Mouse (Mus musculus) R1 (cell line): ENCODE measurements around the gene Smim24.
A peak's percentile ranks its signal among the peaks of the same experiment; 100 is the strongest.

Experiments used
- DNase-seq: peaks from one replicate; pipeline ENCODE4 v3.0.0-alpha.2; 2018; ENCODE audit warnings: low read depth, low spot score

The Smim24 gene

DNA sequence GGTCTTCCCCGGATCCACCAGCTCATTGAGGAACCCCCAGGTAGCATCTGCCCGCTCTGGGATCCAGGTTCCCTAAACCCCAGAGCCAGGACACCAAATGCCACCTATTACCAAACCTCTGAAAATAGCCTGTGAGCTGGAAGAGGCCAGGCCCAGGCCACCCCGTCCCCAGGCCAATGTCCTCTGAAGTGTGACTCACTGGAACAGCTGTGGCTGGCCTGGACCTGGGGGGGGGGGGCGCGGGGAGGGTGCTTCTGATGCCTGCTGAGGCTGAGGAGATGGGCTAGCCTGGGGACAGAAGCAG is 28.9 kb downstream of the Smim24 start:
- no peak for DNase-seq

DNA sequence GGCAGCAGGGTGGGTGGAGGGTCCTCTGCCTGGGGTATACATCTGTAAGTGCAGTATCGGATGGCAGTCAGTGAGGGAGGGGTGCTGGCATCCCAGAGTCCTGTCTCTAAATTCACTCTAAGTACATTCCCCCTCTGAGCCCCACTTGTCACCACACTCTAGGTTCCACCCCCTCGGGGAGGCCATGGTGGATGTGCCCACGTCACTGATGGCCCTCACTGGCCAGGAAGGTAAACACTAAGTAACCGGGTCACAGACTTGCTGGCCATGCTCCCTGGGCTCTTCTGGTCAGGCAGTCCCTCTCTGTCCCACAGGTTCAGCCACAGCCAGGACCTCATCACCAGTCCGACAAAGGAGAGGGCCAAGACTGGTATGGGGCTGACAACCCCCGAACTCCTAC is 29.3 kb downstream of the Smim24 start:
- no peak for DNase-seq

DNA sequence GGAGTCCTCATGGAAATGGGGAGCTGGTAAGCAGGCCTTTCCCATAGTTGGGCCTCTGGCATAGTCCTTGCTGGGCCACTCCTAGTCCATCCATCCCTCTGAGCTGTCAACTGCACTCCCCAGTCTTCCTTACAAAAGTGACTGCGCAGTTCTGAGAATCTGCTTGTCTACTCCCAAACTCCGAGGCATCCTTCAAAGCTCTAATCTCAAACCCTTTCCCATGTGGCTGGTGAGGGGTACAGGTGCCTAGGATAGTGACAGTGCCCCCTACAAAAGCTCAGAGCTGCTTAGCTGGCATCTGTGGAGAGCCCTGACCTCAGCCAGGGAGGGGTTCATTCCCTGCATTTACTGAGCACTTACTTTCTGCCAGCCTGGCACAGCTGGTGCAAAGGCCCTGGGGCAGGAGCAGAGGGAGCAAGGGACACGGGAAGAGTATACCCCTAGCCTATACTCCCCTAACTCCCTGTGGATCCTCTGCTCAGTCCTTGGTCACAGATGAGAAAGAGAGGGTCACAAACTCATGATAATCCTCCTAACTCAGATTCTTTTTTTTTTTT is 29.9 kb downstream of the Smim24 start:
- no peak for DNase-seq

DNA sequence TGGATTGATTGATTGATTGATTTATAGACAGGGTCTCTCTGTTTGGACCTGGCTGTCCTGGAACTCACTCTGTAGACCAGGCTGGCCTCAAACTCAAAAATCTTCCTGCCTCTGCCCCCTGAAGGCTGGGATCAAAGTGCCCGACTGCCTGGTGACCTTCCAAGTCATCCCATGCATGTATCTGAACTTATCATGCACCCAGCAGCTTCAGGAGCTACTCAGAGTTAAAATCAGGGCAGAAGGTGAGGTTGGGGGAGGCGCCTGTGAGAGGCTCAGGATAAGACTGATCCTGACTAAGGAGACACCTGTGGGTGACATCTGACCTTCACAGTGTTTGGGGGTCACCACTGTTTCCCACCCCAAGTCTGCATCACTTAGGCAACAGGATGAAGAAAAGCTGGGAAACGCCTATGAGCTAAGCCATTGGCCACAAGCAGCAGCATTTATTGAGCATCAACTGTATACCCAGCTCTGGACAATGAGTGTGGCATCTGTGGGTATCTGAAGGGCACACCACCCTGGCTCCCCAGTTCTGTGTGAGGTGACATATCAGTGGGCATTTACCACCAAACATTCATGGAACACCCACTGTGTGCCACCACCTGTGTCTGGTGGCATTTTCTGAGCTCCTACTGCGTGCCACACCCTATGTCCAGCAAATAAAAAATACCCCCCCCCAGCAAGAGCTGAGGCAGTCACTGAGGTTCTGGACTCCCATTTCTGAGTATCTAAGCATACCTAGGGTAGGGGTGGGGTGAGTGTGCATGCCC is 30.8 kb downstream of the Smim24 start:
- DNase-seq = no peak

DNA sequence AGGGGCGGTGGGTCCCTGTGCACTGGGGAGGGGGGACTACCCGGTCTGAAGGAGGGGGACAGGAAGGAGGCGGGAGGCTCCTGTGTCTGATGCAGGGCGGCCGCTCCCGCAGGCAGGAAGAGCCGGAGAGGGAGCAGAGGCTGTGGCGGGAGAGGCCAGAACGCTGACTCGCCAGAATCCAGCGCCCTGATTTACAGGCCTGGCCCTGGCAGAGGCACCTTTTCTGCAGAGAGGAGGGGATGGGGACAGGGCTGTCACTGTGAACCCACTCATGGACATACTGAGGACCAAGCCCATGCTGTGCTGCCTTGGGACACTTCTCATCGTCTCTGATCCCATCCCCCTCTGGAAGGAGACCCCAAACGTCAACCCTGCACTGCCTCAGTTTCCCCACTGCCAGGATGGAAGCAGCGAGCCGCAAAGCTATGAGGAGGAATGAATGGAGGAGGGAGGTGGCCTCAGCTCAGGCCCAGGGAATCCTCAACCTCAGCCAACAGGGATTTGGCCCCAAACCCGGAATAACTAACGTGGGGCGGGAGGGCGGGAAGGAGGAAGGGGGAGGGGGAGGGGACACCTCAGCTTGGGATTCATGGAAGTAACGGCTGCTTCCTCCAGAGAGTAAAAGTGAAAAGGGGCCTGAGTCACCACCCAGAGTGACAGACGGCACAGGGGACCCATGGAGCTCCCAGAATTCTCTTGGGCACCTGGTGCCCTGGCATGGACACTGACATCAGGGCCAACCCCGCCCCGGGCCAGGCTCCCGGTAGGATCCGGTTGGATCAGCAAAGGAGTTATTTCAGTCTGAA is 31.6 kb downstream of the Smim24 start:
- DNase-seq = no peak

DNA sequence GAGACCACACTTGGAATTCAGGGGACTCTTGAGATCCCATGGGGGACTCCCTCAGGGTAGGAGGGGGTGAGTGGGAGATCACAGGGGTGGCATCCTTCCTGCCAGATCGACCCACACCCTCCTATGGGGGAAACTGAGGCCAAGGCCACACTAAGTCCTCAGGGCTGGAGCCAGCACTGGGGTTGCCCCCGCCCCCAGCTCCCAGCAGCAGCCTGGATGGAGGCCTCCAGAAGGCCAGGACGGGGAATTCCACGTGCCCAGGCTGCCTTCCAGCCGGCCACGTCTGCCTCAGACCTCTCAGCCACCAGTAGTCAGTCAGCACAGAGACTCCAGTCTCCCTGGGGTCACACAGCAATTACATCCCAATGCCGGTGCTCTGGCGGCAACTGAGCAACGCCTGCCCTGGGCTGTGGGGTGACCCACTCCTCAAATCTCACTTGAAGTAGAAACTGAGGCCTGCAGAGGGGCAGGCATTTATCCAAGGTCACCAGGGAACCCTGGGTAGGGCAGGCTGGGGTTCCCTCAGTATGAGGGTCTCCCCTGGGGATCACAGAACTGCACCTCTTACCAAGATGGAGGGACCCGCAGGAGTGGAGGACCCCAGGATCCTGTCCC is 32.5 kb downstream of the Smim24 start:
- no peak for DNase-seq

DNA sequence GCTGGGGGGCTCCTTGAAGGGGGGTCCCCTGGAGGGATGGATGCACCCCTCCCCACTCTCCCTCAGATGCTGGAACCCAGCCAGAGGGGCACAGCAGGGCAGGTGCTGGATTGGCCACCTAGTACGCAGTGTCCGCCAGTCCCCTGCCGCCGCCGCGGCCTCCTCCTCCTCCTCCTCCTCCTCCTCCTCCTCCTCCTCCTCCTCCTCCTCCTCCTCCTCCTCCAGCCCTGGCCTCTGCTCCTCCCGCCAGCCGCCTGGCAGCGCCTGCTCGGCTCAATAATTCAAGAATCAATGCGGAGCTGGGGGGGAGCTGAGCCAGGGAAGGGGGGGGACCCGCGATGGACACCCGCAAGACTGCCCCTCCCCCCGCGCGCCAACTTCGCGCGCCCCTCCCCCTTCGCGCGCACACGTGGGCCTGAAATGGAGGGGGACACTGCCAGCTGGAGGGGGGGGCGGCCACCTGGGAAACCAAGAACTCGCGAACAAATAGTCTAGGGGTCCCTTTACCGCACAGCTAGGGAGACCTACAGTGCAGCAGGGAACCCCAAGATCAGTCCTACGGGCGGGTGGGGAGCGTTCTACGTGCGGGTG is 33.3 kb downstream of the Smim24 start:
- no peak for DNase-seq

DNA sequence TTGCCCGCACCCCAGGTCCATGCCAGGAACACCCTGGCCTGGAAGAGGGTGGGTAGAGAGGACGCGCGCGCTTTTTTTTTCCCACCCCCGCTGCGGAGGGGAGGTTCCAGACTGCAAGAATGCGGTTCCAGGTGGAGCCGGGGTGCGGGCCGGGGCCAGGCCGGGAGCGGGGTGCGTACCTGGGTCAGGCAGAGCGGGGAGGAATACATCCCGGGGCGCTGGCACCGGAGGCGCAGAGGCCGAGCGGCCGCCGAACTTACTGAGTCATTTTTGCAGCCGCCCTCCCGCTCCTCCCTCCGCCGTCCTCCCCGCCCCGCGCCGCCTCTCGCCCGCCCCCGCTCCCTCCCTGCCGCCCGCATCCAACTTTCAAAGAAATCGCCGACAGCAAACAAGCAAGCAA is 34.0 kb downstream of the Smim24 start:
- no peak for DNase-seq

DNA sequence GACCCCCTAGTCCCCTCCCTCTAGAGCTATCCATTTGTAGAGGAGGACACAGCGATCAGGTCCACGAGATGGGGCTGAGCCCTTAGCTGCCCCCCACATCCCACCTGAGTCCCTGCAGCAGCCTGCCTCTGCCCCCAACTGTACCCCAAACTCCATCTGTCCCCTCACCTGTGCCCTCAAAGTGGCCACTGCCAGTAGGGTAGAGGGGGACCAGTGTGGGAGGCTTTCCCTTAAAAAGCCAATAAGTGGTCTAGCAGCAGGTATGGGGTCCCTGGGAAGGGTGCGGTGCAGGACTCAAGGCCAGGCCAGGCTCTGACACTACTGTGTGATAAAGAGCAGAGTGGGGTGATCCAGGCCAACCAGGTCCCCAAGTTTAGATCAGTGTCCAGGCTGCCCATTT is 34.5 kb downstream of the Smim24 start:
- DNase-seq = no peak

DNA sequence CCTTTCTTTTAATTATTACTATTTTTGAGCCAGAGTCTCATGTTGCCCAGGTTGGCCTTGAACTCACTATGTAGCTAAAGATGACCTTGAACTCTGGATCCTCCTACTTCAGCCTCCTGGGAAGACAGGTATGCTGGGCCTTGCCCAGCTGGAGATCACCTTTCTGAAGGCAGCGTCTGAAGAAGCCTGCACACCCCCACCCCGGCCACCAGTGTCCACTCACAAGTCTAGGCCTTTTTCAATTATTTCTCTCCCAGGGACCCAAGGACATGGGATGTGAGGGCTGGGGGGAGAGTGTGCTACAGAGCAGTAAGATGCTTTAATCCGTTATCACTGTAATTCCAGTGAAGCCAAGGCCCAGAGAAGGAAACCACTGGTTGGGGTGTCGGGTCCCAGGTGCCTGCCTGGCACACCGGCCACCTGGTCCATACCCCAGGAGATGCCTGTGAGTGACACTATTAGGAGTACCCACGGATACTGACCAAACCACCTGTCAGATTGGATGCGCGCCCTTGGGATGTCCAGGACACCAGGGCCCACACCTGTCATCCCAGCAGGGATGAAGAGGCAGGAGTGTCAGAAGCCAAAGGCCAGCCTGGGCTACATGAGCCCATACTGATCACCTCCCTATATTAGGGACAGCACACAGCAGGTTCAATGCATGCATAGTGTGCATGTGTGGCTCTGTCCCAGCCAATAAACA is 35.1 kb downstream of the Smim24 start:
- no peak for DNase-seq

DNA sequence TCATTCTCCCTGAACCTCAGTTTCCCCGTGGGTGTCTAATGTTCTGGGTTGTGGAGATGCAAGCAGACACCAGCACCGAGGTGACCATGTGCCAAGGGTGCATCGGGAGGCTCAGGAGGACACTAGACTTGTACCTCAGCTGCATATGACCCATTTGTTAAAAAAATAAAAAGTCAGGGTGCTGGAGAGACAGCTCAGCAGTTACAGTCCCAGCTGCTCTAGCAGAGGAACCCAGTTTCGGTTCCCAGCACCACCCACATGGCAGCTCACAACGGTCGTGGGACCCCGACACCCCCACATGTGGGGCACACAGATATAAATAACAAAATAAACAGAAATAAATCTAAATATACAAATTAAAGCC is 35.6 kb downstream of the Smim24 start:
- DNase-seq = no peak

DNA sequence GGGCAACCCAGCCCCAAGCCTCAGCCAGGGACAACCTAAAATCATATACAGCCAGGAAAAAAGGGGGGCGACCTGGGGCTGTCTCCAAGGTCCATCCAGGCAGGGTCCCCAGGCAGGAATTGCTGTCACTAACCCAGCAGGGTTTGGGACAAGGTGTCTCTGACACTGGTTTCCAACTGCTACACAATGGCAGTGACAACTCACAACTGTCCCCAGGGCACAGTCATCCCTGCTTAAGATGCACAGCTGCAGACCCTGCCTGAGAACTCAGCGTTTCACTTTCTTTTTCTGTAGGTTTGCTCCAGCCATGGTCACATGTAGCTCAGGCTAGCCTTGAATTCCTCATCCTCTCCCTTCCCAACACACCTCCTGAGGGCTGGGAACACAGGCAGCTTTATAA is 36.2 kb downstream of the Smim24 start:
- DNase-seq = no peak

DNA sequence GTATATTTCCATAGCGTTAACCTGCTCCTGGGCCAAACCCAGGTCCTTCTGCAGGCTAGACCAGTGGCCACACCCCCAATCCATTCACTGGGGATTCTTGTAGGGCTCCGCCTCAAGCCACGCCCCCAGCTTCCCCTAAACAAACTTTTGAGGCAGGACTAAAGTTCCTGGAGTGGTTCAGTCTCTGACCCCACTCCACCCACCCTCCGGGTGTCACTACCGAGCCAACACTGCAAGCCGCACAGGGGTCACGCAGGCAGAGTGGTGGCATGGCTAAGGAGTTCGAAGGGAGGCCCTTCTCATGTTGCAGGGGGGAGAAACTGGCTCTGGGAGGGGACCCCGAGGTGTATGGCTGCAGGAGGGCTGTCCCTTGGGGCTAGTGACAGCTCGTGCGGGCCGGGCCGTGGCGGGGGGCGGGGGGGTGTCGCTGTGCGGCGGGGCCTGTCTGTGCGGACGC is 36.8 kb downstream of the Smim24 start:
- DNase-seq = peak; percentile 98

DNA sequence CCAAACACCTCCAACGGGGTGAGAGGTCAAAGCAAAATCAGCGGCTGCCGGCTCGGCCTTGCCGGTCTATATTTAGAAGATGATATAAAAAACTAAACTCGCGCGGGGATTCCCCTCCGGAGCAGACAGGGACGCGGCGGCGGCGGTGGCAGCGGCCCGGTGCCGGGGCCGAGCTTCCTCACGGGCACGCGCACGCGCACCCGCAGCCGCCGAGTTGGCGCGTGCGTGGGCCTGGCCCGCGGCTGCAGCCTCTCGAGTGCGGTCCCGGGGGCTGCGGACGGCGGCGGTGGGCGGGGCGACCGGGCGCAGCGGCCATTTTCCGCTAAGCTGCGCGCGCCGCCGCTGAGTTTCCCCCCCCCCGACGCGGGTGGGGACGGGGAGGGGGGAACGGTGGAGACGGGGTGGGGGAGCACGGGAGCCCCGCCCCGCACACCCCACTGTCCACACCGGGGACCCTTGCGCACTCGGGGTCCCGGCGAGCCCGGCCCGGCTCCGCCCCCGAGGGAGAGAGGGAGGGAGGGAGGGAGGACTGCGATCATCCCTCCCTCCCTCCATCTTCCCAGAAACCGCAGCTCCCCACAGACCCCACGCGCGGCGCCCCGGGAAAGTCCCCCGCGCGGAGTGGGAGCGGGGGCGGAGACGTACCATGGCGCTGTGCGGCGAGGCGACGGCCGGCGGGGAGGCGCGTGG is 37.4 kb downstream of the Smim24 start:
- DNase-seq = peak; percentile 47

DNA sequence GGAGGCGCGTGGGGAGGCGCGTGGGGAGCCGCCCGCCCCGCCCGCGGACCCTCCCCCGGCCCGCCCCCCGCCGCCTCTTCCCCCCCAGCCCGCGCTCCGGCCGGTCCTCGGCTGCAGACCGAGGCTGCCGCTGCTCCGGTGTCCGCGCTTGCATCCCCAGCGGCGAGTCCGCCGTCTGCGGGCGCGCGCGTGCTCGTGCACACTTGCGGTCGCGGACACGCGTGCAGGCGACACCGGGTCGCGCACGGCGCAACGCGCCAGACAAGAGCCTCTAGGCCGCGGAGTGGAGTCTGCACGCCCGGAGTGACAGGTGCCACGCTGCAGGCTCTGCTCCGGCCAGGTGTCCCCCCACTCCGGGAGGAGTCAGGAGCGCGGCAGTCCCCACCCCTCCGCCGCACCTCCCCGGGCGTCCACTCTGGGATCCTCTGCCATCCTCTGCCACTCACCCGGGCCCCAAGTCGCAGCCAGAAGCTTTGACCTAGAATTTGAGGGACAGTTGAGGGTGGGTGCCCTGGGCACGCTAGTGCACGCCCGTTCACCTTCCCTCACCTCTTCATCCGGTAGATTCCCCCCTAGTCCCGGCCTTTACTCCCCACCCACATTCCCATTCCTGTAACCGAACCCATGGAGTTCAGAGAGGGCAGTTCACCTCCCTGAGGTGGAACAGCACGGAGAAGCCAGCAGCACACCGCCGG is 38.1 kb downstream of the Smim24 start:
- peak; percentile 39 for DNase-seq

DNA sequence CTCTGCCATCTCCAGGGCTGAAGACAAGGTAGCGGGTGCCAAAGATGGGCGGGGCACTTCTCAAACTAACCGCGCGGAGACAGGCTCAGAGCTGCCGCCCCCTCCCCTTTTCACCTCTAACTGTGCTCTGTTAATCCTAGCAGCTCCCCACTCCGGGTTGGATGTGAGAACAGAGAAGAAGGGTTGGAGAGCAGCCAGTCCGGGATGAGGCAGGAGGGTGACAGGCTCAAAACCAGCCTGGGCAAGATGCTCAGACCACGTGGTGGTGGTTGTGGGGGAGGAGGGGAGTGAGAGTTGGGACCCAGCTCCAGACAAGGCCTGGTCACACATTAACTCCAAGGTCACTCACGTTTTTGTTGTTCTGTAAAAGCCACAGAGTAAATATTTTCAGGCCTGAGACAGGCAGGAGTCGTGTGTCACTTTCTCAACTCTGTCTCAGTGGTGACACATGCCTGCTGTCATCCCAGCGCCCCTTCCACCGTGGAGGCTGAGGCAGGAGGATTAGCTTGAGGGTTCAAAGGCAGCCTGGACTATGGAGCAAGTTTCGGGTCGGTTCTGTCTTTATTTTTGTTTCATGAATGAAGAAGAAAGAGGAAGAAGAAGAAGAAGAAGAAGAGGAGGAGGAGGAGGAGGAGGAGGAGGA is 38.8 kb downstream of the Smim24 start:
- DNase-seq = peak; percentile 77

DNA sequence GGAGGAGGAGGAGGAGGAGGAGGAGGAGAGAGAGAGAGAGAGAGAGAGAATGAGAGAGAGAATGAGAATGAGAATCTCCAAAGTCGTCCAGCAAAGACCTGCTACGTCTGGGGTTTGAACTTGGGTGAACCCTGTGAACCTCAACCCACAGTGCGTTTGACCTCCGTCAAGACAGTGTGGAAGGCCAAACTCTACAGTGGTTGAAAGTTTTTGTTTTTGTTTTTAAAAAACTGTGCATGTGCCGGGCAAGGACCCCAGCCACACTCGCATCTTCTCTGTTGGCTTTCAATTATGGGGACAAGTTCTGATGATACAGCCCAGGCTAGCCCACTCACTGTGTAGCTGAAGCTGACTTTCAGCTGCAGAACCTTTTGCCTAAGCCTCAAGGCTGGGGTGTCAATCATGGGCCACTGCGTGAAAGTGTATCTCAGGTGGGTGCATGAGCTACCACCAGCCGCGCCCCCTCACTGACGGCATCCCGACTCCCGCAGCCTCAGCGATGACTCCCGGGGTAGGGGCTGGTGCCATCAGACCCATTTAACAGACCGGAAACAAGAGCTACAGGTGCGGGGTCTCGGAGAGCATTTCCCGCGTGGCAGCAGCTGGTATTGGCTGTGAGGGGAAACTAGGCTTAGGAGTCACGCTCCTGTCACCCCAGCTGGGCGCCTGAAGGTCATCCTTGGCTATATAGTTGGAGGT is 39.5 kb downstream of the Smim24 start:
- no peak for DNase-seq

DNA sequence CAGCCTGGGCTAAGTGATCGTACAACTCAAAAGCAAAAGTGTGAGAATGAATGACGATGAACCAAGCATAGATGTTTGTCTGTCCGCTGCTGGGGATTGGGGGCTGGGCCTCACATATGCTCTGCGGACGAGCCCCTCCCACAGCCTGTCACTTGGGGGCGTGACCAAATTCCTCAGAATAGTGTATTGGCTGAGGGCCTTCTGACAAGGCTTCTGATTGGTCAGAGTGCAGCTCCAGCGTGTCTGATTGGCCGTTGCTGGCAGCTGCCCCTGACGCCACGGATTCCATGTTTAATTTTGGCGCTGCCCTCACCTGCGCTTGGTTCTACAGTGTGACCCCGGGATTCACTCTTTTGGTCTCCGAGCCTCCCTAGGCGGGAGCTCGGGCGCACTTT is 40.0 kb downstream of the Smim24 start:
- DNase-seq = peak; percentile 96
